In genomic region chr1:150027265-150027664, GRCm38 (mm10) we compare ENCODE assay signal across 18 mouse cellular contexts.
"Had no signal": no experiment of that assay in that cellular context is flagged by ENCODE, and none has a peak within 500 bp of the region (broad histone marks: within the 10 kb centered on the region; RNA-seq: fewer than 3 reads in every experiment).

No protein-coding gene starts in this region.

- H3K27ac ChIP-seq: kidney, embryonic 15.5 days; left cerebral cortex, adult 2 months; limb, embryonic 12.5 days; liver, embryonic 13.5 days; lung, embryonic 15.5 days; macrophage; midbrain, embryonic 15.5 days; neural tube, embryonic 13.5 days had no signal

- DNase-seq: kidney, postnatal 14 days; liver; liver, embryonic 13.5 days; liver, postnatal 0 days; retina, postnatal 1 day; right cerebral cortex, postnatal 4 days; spleen, adult 18-20 months; thymus, adult 2 months; thymus, postnatal 36 days had no signal

- H3K4me3 ChIP-seq: kidney, embryonic 15.5 days; left cerebral cortex, adult 2 months; limb, embryonic 12.5 days; liver, embryonic 13.5 days; lung, embryonic 15.5 days; megakaryocyte, embryonic 14.5 days; midbrain, embryonic 15.5 days; neural tube, embryonic 13.5 days had no signal

- H3K36me3 ChIP-seq: kidney, embryonic 15.5 days; limb, embryonic 12.5 days; liver, embryonic 13.5 days; lung, embryonic 15.5 days; midbrain, embryonic 15.5 days; neural tube, embryonic 13.5 days had no signal

- H3K4me2 ChIP-seq: kidney, embryonic 15.5 days; limb, embryonic 12.5 days; liver, embryonic 13.5 days; lung, embryonic 15.5 days; midbrain, embryonic 11.5 days; midbrain, embryonic 15.5 days; neural tube, embryonic 13.5 days had no signal

- H3K9me3 ChIP-seq: kidney, embryonic 15.5 days; limb, embryonic 12.5 days; liver, embryonic 13.5 days; lung, embryonic 15.5 days; megakaryocyte, embryonic 14.5 days; midbrain, embryonic 15.5 days; neural tube, embryonic 13.5 days had no signal

- H3K4me1 ChIP-seq: kidney, embryonic 15.5 days; limb, embryonic 12.5 days; lung, embryonic 15.5 days; midbrain, embryonic 15.5 days; neural tube, embryonic 13.5 days had no signal

- H3K9ac ChIP-seq: kidney, embryonic 15.5 days; limb, embryonic 12.5 days; liver, embryonic 13.5 days; liver, postnatal 0 days; lung, embryonic 15.5 days; midbrain, embryonic 15.5 days; neural tube, embryonic 13.5 days had no signal

- H3K27me3 ChIP-seq: kidney, embryonic 15.5 days; limb, embryonic 12.5 days; liver, embryonic 13.5 days; lung, embryonic 15.5 days; megakaryocyte, embryonic 14.5 days; midbrain, embryonic 15.5 days; neural tube, embryonic 13.5 days had no signal

- ATAC-seq: liver, postnatal 0 days; midbrain, embryonic 15.5 days had no signal
